Mouse (Mus musculus): ENCODE data around the gene Tmem59.

DNA sequence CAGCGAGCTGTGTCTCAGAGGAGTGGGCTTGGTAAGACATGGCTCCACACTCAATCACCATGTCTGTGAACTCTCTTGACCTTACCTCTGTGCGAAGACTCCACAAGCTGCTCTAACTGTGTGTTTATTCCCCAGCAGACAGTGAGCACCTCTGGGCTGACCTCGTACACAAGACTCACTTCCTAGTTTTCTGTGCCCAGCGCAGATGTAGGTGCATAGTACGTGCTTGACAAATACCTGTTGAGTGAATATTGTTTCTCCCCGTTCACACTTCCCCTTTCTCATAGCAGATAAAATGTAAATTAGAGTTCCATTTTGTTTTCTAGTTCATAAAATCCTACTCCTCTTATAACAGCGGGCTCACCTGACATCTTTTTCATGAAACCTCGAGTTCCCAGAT, 34.7 kb upstream of the Tmem59 start:
- TF ChIP-seq POLR2A (IDR thresholded peaks at IDR 0.05; ENCODE audit: insufficient read length, low read depth) (no peak), TCF3 (IDR thresholded peaks at IDR 0.05; ENCODE audit: insufficient read length, low read depth) (no peak), MAX (IDR thresholded peaks at IDR 0.05; ENCODE audit: low read depth) (no peak), MYOD1 (IDR thresholded peaks at IDR 0.05; ENCODE audit: control insufficient read depth in 1 of 3, insufficient read length in 2 of 3, low read depth in 2 of 3) (no peak), E2F4 (IDR thresholded peaks at IDR 0.05; ENCODE audit: insufficient read depth) (no peak), CEBPB (IDR thresholded peaks at IDR 0.05; ENCODE audit: insufficient read depth, poor library complexity, severe bottlenecking) (no peak)

Measured in myocyte (in vitro differentiated cells).